Mouse (Mus musculus) embryo, embryonic 10 days (tissue): ENCODE measurements around the gene Hoxc13.

Experiments used
- DNase-seq: peaks from one replicate; pipeline ENCODE4 v3.0.0-alpha.2; 2015; ENCODE audit warnings: low spot score

Hoxc13 gene

DNA sequence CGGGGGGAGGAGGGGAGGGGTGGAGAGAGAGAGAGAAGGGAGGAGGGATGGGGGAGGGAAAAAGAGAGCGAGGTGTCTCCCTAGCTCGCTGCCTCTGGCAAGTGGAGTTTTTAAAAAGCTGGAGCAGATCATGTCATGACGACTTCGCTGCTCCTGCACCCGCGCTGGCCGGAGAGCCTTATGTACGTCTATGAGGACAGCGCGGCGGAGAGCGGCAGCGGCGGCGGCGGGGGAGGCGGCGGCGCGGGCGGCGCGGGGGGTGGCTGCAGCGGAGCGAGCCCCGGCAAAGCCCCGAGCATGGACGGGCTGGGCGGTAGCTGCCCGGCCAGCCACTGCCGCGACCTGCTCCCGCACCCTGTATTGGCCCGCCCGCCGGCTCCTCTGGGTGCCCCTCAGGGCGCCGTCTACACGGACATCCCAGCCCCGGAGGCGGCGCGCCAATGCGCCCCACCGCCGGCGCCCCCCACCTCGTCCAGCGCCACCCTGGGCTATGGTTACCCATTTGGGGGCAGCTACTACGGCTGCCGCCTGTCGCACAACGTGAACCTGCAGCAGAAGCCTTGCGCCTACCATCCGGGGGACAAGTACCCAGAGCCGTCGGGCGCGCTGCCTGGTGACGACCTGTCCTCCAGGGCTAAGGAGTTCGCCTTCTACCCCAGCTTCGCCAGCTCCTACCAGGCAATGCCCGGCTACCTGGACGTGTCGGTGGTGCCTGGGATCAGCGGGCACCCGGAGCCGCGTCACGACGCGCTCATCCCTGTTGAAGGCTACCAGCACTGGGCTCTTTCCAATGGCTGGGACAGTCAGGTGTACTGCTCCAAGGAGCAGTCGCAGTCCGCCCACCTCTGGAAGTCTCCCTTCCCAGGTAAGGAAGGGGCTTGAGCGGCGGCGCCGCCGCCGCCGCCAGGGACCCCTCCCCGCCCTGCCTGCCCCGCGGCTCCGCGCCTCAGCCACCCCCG is at the start of gene Hoxc13:
Hoxc13 (plus strand) TSS at position 51 of the 959 bp plus-strand sequence.
- DNase-seq = peak; percentile 20

DNA sequence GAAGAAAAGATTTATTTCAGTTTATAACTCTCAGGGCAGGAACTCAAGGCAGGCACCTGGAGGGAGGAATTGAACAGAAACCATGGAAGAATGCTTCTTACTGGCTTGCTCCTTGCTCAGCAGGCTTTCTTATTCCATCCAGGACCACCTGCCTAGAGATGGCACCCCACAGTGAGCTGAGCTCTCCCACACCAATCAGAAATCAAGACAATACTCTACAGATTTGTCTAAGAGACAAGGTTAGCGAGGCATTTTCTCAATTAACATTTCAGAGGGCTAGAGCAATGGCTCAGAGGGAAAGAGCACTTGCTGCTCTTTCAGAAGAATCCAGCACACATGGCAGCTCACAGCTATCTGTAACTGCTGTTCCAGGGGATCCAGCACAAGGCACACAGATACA is 35.1 kb upstream of the Hoxc13 start:
- DNase-seq = no peak

DNA sequence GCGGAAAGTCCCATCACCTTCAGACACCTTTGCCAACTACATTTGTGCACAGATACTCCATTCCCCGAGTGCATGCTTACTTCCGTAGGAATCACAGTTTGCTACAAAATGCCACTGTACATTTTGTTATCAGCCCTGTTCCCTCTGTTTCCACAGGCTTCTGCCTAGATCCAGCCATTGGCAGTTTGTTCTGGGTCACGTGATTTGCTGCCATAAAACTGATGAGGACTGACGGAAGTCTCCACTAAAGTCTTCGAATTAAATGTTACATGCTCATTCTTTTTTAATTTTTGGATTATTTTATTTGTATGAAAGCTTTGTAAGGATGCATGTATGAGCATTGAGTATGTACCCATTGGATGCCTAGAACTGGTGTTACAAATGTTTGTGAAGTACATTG is 25.8 kb upstream of the Hoxc13 start:
- no peak for DNase-seq

DNA sequence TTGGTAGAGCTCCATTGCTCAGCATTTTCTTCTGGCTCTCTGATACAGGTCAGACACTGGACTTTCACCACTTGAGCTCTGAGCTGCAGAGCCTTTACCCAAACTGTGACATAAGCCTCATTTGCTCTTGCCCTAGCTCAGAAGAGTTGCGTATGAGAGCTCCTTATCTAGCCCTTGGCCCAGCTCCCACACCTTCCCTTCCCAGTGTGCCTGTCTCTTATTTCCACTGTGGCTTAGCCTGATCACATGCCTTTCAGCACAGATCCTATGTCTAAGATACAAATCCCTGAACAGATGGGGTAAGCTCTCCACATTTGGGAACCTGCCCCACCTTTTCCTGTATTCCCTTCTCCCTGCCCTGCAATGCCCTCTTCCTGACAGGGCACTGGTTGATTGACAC is 16.0 kb upstream of the Hoxc13 start:
- DNase-seq = no peak

DNA sequence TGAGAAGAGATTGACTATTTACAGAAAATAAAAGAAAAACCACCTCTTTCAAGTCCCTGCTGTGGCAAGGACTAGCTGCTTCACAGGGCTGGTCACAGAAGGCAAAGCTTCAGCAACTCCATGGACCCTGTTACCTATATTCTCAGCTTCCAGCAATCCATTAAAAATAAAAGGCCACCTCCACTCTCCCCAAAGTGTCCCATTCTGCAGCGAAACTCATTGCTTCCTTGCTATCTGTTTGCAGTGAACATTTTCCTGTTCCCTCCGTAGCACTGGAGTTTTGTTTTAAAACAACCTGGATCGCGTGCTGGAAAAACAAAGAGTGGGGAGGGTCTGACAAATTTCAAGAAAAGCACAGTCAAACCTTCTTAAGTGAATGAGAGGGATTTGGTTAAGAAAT is 11.4 kb upstream of the Hoxc13 start:
- no peak for DNase-seq

DNA sequence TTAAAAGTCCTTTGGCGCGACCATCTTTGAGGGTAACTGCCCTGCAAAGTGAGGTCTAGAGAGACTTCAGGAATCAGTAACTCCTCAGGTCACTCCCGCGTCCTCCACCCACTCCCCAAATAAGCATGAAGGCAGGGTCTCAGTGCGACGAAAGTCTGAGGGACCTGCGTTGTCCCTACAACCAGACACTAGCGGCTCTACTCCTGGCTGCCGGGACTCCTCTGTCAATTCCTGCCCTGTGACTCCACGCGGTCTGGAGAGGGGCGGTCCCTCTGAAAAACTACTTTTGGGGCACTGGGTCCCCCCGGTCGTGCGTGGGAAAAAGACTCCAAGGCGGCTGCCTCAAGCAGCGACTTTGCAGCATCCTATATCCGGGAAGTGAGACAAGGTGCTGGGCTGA is 10.9 kb upstream of the Hoxc13 start:
- peak; percentile 34 for DNase-seq

DNA sequence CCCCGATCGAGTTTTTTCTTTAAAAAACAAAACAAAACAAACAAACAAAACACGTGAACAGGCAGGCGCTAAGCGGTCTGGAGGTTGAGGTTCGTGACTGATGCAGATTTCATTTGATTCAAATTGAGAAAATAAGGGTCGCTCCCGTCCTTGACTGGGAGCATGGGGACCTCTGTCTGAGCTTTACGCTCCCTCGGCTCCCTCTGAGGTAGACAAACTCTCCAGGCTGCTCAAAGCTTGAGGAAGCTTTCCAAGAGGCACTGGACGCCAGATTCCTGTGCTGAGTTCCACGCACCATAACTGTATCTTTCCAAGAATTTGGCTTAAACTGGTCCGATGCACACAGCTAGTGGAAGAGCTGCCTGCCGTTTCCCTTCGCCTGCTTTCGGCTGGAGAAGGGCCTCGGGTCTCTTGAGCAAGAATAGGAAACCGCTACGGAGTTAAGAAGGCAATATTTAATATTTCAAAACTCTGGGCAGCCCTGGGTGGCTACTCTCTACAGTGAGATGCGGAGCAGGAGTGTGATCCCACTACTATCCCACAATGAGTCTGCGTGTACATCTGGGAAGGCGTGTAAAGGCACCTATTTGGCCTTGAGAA is 10.3 kb upstream of the Hoxc13 start:
- DNase-seq = peak; percentile 32

DNA sequence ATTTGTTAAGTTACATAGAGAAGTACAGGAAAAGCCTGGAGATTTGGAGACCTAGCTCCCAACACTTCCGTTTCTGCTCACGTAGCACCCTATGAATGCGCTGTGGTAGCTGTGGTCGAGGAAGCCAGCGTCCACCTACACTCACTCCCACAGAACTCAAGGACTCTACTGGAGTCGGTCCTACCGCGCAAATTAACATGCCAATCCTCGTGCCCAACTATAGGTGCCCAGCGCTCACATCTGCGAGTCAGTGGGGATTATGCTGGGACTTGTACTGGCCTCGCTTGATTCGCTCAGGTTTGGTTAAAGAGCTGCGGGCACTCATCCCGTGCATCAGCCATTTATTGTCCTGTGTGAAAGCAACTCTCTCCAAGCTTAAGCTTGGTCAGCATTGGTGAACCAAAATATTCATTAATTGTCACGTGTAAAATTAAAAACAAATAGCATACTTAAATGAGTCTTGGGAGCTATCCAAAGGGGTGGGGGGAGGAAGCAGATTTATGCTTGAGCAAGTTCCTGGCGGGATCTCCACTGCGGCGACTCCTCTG is 7.8 kb upstream of the Hoxc13 start:
- DNase-seq = no peak

DNA sequence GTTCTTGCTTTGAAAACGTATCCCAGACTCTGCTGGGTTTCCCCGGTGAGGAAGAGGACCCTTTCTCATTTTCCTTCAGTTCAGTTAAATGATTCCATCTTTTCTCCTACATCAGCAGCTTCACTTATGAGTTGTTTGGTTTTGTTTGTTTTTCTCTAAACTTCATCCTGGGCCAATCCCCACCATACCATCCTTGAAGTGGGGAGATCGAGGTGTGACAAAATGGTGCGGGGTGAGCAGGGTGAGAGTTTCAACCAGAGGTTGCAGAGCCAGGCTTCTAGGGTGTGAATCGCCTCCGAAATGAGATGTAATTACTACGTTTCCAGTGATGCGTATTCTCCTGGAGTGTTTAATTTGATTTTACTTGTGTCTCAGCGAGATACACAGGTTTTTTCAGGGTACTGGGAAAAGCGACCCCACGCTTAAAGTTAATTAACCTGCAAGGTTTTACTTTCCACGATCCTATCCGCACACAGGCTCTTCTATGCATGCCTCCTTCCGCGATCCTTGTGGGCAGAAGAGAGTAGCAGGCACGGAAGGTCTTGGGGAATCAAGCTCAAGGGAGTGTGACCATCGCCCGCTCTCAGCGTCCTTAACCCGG is 2.8 kb upstream of the Hoxc13 start:
- peak; percentile 26 for DNase-seq

DNA sequence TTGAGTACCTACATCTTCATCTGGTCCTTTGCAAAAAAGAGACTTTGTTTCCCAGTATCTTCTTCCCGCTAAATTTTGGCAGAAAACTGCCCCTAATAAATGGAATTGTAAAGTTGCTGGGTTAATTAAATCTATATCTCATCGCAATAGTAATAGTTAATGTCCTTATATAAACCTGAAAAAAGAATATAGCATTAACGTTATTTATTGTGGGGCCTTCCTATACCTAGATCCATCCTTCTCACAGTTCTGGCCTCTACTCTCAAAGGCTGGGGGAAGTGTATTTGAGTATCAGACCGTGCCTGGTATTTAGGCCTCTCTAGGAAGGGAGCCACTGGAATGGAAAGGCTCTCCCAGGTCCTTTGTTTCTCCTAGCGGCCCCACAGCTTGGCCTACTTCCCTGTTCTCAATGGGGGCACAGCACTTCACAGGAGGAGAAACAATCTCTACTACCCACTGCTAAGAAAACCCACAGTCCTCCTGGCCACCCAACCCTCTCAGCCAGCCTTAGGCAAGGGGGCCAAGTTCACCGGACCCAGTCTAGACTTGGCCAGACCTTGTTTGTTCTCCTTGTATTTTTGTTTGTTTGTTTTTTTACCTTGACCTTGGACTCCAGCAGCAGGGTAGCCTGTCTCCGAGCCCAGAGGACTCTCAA is 2.2 kb upstream of the Hoxc13 start:
- DNase-seq = peak; percentile 14

DNA sequence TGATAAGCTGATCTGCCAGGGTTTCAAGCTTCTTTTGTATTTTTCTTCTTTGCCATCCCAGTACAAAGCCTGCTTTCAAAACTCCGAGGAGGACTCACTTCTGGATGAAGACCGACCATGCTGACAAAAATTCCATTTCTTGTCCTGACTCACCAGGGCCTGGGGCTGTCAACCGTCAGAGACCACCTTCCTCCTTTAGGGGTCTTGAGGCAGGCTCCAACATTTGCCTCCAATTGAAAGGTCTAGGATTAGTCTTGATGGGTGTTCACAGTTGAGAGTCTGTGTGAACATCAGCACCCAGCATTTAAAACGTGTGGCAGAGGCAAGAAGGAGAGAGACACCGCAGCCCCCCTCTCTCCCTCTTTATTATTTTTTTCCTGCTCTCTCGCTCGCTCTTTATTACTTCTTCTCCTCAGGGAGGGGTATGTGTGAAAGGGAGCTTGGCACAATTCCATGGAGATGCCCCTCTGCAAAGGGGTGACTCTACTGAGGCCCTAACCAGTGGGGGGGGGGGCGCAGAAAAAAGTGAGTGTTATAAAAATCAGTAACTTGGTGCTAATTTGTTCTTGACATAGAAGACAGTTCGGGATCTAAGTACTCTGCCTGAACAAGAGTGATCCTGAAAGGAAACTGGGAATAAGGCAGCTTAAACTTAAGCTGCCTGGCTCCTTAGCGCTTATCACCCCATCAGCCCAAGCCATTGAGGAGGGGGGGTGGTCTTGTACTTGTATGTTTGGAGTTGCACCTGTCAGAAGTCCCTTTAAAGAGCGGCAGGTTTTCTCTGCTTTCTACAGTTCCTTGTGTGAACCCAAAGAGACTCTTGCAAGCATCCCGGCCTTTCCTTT is 1.3 kb upstream of the Hoxc13 start:
- DNase-seq = peak; percentile 4

DNA sequence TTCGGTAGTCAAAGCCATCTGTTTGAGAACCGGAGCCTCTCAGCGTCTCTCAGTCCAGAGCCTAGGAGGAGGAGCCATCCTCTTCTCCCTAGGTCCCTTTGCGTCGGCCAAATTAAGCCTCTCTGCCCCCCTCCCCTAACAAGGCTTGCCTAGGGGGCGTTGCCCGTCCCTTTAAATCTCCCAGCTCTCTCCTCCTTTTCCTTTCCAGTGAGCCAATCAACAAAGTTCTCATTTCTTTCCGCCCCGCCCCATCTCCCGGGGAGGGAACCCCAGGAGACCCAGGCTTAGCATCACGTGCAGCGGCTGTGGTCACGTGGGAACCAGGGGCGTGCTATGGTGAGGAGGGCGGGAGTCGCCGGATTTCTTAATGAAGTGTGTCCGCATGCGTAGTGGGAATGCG is 284 bp upstream of the Hoxc13 start:
- DNase-seq = peak; percentile 91

DNA sequence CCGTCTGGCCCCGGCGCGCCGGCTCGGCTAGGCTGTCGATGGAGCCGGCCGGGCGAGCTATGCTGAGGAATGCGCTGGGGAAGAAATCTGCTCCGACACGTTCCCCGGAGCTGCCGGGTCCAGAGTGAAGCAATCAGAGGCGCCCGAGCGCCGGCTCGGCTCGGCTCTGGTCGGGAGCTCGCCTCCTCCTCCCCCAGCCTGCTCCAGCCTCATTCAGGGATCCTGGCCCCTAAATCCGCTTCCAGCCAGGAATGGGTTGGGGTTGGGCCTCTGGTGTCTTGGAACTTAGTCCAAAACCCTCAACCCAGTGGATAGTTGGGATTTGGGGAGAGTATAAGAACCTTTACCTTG is 1.1 kb downstream of the Hoxc13 start:
- peak; percentile 41 for DNase-seq

DNA sequence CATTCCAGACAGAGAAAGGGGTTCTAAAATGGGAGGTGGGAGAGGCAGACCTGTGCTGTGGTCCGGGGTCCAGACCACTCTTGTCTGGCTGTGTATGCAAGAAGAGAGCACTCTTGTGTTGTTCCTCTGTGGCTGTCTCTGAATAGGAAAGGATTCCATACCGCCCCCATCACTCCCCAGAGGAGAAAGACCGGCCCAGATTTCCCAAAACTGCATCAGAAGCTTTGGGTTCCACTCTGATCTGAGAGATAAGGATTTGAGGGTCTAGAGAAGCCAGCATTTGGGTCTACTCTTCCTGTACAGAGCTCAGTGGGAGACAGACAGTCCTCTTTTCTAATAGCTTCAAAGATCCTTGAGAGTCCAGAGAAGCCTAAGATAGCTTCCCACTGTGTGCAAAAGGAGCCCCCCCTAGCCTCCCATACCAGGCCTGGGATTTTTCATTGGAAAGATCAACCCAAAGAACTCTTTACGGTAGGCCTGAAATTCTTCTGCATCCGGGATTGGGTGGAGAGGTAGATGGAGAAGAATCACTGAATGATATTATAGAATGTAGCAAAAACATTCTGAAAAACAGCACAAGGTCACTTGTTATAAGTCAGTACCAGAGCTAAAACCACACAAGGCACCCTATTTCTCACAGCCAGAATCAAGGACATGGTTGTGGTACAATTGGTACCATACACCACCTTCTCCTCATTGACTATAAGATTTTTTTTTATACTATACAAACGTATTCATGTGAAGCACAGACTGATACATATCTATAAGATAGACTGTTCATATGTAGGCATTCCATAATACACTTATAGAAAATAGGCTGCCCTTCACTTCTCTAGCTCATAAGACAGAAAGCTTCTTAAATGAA is 2.0 kb downstream of the Hoxc13 start:
- DNase-seq = no peak

DNA sequence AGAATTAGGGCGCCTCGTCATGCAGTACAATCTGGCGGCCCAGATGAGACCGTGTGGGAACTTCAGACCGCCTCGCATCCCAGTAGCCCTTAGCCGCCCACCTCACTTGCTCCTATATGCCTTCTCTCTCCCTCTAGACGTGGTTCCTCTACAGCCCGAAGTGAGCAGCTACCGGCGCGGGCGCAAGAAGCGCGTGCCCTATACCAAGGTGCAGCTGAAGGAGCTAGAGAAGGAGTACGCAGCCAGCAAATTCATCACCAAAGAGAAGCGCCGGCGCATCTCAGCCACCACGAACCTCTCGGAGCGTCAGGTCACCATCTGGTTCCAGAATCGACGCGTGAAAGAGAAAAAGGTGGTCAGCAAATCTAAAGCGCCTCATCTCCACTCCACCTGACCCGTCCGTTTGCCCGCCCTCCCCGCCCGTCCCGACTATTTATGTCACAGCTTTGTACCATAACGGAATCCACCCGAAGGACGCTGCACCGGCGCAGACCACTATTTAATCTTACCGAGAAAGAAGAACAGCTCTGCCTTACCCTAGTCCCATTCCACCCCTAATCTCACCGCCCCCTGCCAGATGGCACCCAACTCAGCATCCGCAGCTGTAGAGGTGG is 6.2 kb downstream of the Hoxc13 start:
- no peak for DNase-seq

DNA sequence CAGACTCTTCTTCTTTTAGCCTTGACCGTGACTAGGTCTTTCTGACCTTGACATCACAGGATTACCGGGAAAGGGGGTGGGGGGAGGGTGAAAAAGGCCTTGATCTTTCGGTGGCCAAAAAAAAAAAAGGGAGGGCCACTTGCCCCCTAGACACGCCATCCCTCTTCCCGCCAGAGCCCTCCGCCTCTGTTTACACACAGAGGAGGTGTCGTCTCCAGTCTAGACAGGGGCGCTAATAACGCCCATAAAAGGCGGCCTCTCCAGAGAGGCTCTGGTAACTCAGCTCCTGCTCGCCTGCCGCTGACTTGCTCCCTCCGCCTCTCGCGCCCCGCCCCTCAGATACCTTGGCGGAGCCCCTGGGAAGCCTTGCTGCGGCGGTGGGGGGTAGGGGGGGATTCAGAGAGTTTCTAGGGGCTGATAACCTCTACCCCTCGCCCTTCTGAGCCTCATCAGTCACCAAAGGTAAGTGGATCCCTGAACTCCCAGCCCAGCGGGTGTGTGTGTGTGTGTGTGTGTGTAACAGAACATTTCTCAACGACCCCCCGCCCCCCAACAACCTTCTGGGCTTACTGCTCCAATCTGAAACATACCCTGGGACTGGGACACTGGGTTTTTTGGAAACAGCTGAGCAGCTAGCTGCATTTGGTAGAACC is 10.9 kb downstream of the Hoxc13 start:
- DNase-seq = no peak

DNA sequence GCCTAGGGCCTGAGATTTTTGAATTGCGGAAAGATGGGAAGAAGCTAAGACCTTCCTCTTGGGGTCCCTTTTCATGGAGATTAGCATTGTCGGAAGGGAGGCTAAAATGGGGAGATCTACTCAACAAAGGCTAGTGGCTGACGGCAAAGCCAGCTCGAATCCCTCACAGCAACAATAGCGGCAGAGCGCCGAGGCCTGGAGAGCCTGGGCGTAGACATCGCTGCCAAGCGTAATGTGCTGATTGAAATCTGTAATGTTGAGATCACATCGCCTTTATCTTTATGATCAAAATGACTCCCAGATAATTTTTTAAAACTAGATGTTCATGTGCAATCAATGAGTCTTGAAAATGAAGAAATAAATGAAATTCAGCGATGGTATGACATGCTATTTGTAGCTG is 13.5 kb downstream of the Hoxc13 start:
- peak; percentile 66 for DNase-seq

DNA sequence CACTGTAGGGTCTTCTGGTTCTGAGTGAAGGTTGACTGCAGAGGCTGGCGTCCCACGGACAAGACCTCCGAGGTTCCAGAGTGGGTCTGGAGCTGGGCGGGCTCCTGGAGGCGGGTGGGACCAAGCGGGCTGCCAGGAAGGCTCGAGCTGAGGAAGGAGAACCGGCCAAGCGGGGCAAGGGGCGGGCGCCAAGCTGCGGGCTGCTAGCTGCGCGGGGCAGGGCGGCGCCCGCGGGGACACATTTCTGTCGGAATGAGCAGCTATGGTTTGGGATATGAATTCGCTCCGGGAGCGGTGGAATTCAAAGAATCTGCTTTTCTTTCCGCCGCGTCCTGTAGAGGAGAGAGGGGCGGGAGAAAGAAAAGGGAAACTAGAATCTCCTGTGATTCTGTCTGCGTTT is 14.0 kb downstream of the Hoxc13 start:
- no peak for DNase-seq

DNA sequence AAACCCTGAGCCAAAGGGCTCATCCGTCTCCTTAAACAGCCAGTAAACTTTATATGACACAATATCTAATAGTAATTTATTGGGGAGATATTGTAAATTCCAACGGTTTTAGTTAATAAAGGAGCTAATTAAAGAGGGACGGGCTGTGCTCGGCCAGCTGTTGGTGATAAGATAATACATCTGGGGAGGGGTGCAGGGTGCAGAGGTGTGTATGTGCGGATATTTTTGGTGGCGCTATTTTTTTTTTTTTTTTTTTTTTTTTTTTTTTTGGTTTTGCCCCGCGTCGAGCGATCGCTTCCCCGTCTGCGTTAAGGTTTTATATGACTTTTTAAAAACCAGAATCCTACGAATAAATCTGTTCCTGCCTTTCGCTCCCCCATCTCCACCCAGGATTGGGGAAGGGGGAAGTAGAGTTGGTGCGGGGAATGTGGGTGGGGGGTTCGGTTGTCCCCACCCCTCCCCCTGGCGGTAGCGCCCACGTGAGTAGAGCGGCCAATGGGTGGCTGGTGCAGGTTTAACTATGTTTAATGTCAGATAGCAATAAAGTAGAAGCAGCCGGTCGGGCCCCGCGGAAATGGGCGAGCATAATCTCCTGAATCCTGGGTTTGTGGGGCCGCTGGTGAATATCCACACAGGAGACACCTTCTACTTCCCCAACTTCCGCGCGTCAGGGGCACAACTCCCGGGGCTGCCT is 15.5 kb downstream of the Hoxc13 start, which contains the start of gene Hoxc12:
Hoxc12 (plus strand) TSS at position 479 of the 694 bp plus-strand sequence.
- no peak for DNase-seq
